Mouse (Mus musculus) bone marrow, adult 2 months (tissue): Measurements from ENCODE around the gene Emp2. TPM values are rescaled to one million over a fixed set of nuclear protein-coding genes. Genes with fewer than 3 reads are reported as not detected.

Source experiments
- H3K27ac ChIP-seq: fragments of 200-500 bp; 2 replicates; pipeline ENCODE4 v1.5.1; 2012; ENCODE audit warnings: low read depth, mild to moderate bottlenecking, control low read depth, inconsistent platforms, low read length; ENCODE audit not compliant: control insufficient read depth, poor library complexity, insufficient read depth
- H3K4me1 ChIP-seq: fragments of 200-500 bp; 2 replicates; pipeline ENCODE4 v1.6.1; 2011; ENCODE audit warnings: low read length; ENCODE audit not compliant: control insufficient read depth, insufficient read depth
- H3K4me3 ChIP-seq: fragments of 200-500 bp; replicated peaks from 2 replicates; pipeline ENCODE3; 2011; ENCODE audit warnings: mild to moderate bottlenecking, low read depth, low read length, control low read depth; ENCODE audit not compliant: control insufficient read depth
- CTCF ChIP-seq: fragments of 200-500 bp; IDR thresholded peaks from 2 replicates; pipeline ENCODE4 v1.5.1; 2011; ENCODE audit warnings: low read length, control low read depth; ENCODE audit not compliant: control insufficient read depth, insufficient read depth
- POLR2A ChIP-seq: fragments of 200-500 bp; IDR thresholded peaks from 2 replicates; pipeline ENCODE4 v1.6.1; 2011; ENCODE audit warnings: low read depth, mild to moderate bottlenecking, control low read depth, low read length, borderline replicate concordance; ENCODE audit not compliant: control insufficient read depth
- WGBS: fragments of 180-500 bp; shearing (Covaris S2); methylation state at CpG from one replicate; pipeline ENCODE4 v1.1.7; 2018; 5-methylcytosine and 5-hydroxymethylcytosine counted together
- polyA plus RNA-seq: library from polyadenylated mRNA; stranded (reverse); fragments of >200 nt; gene quantifications from 2 replicates; pipeline ENCODE4 v1.2.4, GENCODE M21; 2011; ENCODE audit warnings: low replicate concordance; ENCODE audit not compliant: missing spikeins, insufficient read depth, insufficient read length

Gene Emp2
- polyA plus RNA-seq, 1 experiment, result 1.6 TPM

- Histone ChIP-seq H3K27ac (no peak overlapping the region), H3K4me3 (no peak overlapping the region), H3K4me1 (no peaks in the 10 kb centered on the region)
- WGBS, result 57% methylated on average over 3 of the region's 3 CpGs
- TF ChIP-seq CTCF, result no peak
These were observed 2.7 kb downstream of the Emp2 start for GRCm38 (mm10) chr16:10311086-10311485.

DNA sequence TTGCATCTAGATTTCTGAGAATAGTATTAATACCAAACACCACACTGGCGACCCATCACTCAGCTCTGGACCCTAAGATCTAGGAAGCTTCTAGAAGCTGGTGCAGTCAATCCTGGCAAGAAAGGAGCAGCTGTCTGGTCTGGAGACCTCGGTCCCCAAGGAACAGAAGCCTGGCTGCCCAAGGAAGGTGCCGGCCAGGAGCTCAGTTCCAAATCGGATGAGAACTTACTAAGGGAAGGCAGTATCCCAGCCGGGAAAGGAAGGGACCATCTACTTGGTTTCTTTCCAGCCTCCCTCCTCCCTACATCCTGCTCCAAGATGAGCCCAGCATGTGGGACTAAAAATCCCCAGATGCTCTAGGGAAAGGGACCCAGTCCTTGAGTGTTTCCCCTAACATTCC lies 3.3 kb downstream of the Emp2 start:
- H3K4me1 ChIP-seq, result no peaks in the 10 kb centered on the region
- H3K4me3 ChIP-seq, result no peak overlapping the region
- no peak for TF ChIP-seq POLR2A
- no peak for TF ChIP-seq CTCF
- 67% methylated on average over 5 of the region's 5 CpGs for WGBS
- no peak overlapping the region for H3K27ac ChIP-seq

DNA sequence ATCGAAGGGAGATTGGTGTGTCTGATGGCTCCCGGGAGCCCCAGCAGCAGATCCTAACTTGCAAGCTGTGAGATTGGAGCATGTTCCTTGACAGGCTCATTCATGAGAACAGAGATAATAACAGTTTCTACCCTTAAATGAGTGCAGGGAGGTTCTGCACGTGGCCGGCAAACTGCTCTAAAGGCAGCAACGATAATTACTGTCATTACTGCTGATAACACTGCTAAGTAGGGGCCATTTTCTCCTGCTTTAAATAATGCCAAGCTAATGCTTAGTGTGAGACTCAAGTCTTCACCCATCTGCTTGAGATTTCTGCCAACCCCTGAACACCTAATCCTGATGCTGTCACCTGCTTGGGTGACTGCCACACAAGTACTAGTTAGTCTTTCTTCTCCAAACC lies 6.4 kb downstream of the Emp2 start:
- 61% methylated on average over 5 of the region's 5 CpGs for WGBS
- TF ChIP-seq POLR2A, result no peak
- no peak for TF ChIP-seq CTCF
- no peak overlapping the region for H3K4me3 ChIP-seq
- H3K4me1 ChIP-seq, result no peaks in the 10 kb centered on the region
- no peak overlapping the region for H3K27ac ChIP-seq

DNA sequence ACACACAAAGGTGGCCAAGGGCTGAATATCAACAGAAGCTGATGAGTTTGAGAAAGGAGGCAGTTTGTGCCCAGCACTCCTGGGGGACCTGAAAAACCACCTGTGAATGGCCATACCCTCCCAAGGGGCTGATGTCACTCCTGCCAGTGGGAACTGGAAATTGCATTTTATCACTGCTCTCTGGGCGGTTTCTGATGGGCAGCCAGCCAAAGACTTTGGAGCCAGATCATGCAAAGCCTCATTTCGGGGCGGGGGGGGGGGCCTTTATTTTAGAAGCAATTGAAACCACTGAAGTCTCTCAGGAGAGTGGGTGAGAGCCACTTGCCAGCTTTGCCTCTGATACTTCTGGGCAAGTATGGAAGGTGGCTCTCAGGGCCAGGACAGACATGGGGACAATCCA lies 7.7 kb downstream of the Emp2 start:
- 9% methylated on average over 3 of the region's 3 CpGs for WGBS
- TF ChIP-seq POLR2A (no peak), CTCF (no peak)
- no peak overlapping the region for H3K27ac ChIP-seq
- no peak overlapping the region for H3K4me3 ChIP-seq
- no peaks in the 10 kb centered on the region for H3K4me1 ChIP-seq

- no peak for TF ChIP-seq CTCF
- no peak for TF ChIP-seq POLR2A
- no peak overlapping the region for H3K4me3 ChIP-seq
- H3K27ac ChIP-seq, result no peak overlapping the region
- H3K4me1 ChIP-seq, result no peaks in the 10 kb centered on the region
- WGBS, result 29% methylated on average over 3 of the region's 3 CpGs
These were observed 12.4 kb downstream of the Emp2 start for GRCm38 (mm10) chr16:10301337-10301736.

DNA sequence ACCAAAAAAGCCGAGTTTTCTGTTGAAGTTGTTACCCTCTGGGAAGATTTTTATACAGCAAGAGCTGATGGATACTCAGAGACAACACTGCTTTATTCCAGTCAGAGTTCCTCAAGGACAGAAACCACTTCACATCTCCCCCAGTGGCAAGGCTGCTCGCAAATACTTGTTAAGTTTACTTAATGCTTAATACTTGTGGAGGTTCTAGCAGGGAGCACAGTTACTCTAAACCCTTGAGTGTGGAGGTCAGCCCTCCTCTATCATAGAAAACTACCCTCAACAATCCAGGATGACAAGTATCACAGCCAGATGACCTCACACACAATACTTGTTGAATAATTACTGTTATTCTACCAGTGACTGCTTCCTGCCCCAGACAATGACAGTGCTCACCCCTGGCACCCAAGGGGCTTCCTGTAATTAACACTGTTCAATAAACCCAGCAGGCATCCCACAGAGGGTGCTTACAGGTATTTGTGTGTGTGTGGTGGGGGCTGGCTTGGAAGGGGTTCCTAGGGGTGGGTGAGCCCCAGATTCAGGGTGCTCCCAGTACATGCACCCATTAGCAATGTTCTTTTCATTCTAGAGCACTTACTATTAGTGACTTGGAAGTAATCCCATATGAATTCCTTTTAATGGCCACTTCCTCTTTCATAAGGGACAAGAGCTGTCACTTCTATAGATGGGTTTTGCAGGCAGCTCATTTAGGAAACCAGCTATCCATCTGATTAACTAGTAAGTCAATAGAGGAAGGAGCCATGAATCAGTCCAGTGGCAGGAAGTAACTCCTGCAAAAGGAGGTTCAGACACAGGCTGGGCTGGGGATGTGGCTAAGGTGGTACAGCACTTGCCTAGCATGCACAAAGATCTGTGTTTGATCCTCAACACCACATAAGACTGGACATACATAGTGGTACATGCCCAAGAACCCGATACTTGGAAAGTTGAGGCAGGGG lies 13.3 kb downstream of the Emp2 start:
- no peaks in the 10 kb centered on the region for H3K4me1 ChIP-seq
- no peak overlapping the region for H3K4me3 ChIP-seq
- no peak overlapping the region for H3K27ac ChIP-seq
- WGBS, result 57% methylated on average over 3 of the region's 3 CpGs
- TF ChIP-seq POLR2A (no peak), CTCF (no peak)

DNA sequence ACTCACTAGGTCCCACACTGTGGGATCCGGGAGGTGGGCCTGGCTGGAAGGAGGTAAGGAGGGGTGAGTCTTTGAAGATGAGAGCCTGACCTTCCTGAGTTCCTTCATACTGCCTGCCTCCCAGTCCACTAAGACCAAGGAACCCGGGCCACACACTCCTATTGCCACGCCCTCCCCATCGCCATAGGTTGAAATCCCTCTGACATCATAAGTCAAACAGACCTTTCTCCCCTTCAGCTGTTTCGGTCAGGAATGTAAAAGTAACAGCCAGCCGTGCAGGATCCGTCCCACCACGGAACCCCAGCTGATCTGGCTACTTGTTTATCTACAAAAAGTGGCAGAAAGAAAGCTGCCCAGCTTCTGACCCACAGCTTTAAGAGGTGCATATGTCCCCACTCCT lies 14.1 kb downstream of the Emp2 start:
- H3K4me3 ChIP-seq, result no peak overlapping the region
- no peaks in the 10 kb centered on the region for H3K4me1 ChIP-seq
- no peak overlapping the region for H3K27ac ChIP-seq
- no peak for TF ChIP-seq POLR2A
- WGBS, result 80% methylated on average over 8 of the region's 8 CpGs

DNA sequence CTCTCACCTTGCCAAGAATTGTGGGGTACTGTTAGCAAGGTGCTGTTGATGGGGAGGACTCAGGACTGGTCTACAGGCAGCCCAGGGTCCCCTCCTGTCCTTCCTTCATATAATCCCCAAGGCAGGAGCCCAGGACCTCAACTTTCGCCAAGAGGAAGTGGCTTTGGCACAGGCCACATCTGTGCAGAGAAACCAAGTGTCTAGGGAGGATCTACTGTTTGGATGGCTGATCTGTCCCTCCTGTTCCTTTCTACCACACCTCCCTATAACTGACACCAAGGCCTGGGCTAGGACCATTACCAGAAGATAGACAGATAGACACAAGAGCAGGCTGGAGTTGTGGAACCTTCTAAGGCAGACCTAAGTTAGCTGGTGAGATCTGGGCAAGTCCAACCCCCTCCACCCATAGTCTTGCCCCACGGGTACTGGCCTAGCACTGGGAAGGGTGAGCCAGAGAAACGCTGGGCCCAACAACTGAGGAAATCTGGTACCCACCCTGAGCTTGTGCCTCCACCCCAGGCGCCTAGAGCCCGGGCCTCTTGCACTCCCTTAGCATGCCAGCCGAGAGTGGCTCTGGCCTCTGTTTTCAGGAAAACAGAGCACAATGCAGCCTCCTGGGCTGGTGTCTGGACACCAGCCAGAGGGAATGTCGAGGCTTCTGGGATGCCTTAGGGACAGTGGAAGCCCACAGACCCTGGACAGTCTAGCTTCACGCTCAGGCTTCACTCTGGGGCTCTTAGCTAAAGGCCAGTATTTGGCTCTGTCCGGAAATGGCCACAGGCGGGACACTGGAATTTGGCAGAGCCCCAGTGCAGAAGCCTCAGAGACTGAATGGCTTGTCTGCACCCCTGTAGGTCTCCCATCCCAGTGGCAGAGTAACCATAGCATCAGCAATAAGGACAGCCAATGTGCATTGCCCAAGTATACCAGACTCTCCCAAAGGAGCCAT lies 15.8 kb downstream of the Emp2 start:
- Histone ChIP-seq H3K27ac (no peak overlapping the region), H3K4me1 (no peaks in the 10 kb centered on the region), H3K4me3 (no peak overlapping the region)
- TF ChIP-seq CTCF, result no peak
- no peak for TF ChIP-seq POLR2A
- WGBS, result 60% methylated on average over 10 of the region's 10 CpGs
